Mouse (Mus musculus): ENCODE data around the gene Spdl1. TPM values are rescaled to one million over a fixed set of nuclear protein-coding genes. Genes with fewer than 3 reads are reported as not detected.

Gene Spdl1
- total RNA-seq, 4 experiments from 2014 or later, result 0.12 to 0.26 (median 0.22) TPM; not detected in 1

DNA sequence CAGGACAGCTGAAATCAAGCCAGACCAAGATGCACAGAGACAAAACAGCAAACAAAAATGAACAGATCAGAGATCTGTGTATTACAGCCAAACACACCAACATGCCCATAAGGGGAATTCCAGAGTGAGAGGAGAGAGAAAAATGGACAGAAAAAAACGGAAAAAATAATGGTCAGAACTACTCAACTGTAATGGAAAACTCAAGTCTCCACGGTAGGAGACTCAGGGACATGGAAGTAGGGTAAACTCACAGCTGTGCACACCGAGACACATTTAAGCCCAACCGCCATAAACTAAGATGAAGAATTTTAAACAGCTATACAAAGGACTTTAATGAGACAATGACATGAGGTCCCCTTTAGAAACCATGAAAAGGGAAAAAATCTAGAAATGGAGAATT lies 73.9 kb downstream of the Spdl1 start:
- DNase-seq (ENCODE audit: low spot score), result no peak

Other genes with a start within 250 kb of the Spdl1 start
- gene Dock2, start 49.7 kb downstream of the Spdl1 start, total RNA-seq (2022), result 1 to 10 TPM; 1.3 to 5.2 (median 1.8) TPM